Mouse (Mus musculus): ENCODE results near the gene Mpzl1. TPM values are rescaled to one million over a fixed set of nuclear protein-coding genes. Genes with fewer than 3 reads are reported as not detected.
A peak's percentile ranks its signal among the peaks of the same experiment; 100 is the strongest.

Mpzl1 gene
- polyA plus RNA-seq, 1 experiment = 47.2 TPM

DNA sequence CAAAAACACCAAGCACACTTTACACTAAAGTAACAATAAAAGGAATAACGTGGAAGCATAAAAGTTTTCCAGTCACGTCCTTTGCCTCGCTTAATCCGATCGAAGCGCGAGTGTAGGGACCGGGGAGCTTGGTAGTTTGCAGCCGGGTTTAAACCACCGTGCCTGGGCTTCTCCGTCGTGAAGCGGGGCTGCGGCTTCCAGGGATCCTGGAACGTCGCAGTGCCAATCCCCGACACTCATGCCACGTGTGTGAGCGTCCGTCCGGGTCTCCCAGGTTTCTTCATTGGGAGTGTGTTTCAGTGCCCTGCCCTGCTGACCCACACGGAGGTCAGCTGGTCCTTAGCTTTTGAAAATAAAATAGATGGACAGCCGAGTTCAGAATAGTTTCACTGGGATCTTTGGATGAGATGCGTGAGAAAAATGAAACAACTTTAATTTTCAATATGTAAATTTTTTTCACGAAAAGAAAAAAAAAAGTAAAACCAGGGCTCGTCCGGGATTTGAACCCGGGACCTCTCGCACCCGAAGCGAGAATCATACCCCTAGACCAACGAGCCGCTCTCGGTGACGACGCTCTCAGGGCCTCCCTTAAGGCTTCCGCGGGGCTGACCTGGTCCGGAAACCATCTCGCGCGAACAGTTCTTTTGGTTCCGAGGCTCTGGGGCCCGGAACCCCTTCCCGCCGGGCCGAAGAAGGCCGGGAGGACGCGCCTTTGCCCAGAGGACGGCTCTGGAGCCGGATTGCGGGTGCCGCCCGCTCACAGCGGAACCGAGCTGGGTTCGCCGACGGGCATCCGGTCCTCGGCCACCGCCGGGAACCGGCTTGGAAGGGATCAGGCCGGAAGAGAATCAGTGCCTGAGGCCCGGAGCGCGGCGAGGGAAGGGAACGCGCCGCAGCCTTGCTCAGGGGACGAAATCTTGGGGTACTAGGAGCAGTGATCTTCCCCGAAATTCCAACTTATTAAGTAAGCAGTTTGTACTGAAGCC, 7.7 kb upstream of the Mpzl1 start:
- DNase-seq = peak; percentile 96
- TF ChIP-seq CTCF (IDR thresholded peaks at IDR 0.05; ENCODE audit: insufficient read depth, low read length) = no peak
- TF ChIP-seq POLR2A (IDR thresholded peaks at IDR 0.05; ENCODE audit: borderline replicate concordance, extremely low read depth, low read depth, low read length) = peak; percentile 54; the same call in 1 of the 2 replicates
- Histone ChIP-seq H3K4me1 (ENCODE audit: control insufficient read depth, insufficient read depth, low read length) (no peaks in the 10 kb centered on the region), H3K4me3 (replicated peaks; ENCODE audit: extremely low read depth, low read depth, low read length) (peak overlapping the region; percentile 93)
- WGBS = under 1% methylated on average over 75 of the region's 75 CpGs

DNA sequence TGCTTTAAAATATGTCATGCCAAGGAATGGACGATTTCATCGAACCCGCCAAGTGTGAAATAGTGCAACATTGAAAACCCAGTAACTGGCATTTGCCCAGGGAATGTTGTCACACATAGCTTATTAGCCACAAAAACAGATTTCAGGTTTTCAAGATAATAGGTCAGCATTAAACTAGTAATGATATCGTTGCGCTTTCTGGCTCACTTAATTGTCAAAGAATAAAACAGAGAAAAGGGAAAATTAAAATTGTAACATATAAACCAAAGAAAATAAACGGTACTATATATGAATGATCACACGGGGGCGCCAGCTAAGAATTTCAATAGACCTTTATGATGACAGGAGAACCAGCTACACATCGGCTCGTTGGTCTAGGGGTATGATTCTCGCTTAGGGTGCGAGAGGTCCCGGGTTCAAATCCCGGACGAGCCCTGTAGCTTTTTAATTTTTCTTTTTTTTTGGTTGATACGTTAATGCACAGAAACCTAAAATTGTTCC, 7.0 kb upstream of the Mpzl1 start:
- 4% methylated on average over 16 of the region's 16 CpGs for WGBS
- TF ChIP-seq CTCF (IDR thresholded peaks at IDR 0.05; ENCODE audit: insufficient read depth, low read length) (0 out of 2 replicates have a peak, but pooled peaks have one; percentile 14), POLR2A (IDR thresholded peaks at IDR 0.05; ENCODE audit: borderline replicate concordance, extremely low read depth, low read depth, low read length) (no peak)
- peak; percentile 71 for DNase-seq
- Histone ChIP-seq H3K4me1 (ENCODE audit: control insufficient read depth, insufficient read depth, low read length) (no peaks in the 10 kb centered on the region), H3K4me3 (replicated peaks; ENCODE audit: extremely low read depth, low read depth, low read length) (peak overlapping the region; percentile 93)

DNA sequence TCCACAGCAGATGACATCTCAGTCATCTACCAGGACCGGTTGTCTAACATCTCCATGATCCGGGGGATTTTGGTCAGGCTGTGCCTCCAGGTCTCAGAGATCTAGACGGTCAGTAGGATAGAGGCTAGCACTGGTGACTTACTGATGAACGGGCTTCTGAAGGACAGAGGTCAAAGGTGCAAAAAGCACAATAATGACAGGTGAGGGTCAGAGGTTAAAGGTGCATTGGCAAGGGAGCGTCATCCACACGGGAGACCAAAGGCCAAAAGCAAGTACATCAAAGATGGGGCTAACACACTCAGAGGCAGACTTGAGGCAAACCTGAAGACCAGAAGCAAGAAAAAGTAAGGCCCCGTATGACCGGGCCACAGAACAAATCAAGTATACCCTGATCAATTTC, 2.0 kb upstream of the Mpzl1 start:
- Histone ChIP-seq H3K4me1 (ENCODE audit: control insufficient read depth, insufficient read depth, low read length) (peaks cover 4% of the 10 kb centered on the region; the same call in 1 of the 2 replicates), H3K4me3 (replicated peaks; ENCODE audit: extremely low read depth, low read depth, low read length) (no peak overlapping the region)
- no peak for DNase-seq
- 84% methylated on average over 8 of the region's 8 CpGs for WGBS
- no peak for TF ChIP-seq CTCF (IDR thresholded peaks at IDR 0.05; ENCODE audit: insufficient read depth, low read length)
- no peak for TF ChIP-seq POLR2A (IDR thresholded peaks at IDR 0.05; ENCODE audit: borderline replicate concordance, extremely low read depth, low read depth, low read length)

DNA sequence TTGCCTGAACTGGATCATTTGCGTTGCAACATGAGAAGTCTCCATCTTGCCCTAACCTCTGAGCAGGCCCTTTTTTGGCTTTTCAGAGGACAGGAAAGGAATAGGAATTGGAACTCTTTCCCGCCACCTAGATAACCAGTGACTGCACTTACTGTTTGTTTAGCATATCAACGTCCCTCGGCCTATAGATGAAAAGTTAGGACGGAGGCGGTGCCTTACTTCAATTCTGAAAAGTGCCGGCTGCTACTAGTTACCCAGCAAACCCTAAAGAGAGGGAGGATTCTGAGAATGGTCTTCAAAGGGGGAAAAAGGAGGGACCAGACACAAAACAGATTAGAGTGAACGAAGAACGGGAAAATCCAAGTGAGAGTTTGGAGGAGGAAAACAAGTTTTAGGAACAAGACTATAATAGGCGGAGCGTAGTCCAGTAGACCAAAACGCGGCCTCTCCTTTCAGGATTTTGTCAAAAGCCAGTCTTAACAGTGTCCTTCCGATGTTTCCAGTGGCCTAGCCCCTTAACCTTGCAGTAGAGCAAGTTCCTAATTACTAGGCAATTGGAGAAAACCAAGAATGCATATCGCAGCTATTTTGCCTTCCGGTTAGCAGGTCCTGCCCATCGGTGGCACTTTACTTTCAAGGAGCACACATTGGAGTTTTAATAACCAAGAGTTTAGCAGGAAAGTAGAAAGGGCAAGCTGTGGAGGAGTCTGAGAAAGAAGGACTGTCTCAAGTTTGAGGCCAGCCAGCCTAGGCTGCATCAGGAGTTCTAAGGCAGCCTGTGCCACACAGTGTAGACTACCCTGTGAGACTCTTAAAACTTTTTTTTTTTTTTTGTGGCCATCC, 938 bp upstream of the Mpzl1 start:
- peaks cover 4% of the 10 kb centered on the region; the same call in 1 of the 2 replicates for H3K4me1 ChIP-seq (ENCODE audit: control insufficient read depth, insufficient read depth, low read length)
- H3K4me3 ChIP-seq (replicated peaks; ENCODE audit: extremely low read depth, low read depth, low read length) = peak overlapping the region; percentile 30
- 54% methylated on average over 17 of the region's 17 CpGs for WGBS
- TF ChIP-seq POLR2A (IDR thresholded peaks at IDR 0.05; ENCODE audit: borderline replicate concordance, extremely low read depth, low read depth, low read length) = no peak
- no peak for TF ChIP-seq CTCF (IDR thresholded peaks at IDR 0.05; ENCODE audit: insufficient read depth, low read length)
- no peak for DNase-seq

DNA sequence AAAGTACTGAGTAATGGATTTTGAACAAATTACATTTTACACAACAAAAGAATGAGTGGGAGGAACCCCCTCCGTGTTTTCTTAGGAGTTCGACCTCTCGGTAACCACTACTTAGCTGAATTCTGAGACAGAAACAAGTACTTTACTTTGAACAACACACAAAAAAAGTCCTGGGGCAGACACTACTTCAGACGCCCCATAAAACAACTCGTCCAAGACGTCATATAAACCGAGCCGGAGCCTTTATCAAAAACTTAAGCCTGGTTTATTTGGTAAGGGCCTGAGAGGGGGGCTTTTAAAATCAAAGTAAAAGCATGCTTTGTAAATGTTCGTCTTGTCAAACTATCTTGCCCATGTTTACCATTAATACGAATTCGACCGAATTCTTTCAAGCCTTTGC, 993 bp downstream of the Mpzl1 start:
- no peak for DNase-seq
- Histone ChIP-seq H3K4me3 (replicated peaks; ENCODE audit: extremely low read depth, low read depth, low read length) (no peak overlapping the region), H3K4me1 (ENCODE audit: control insufficient read depth, insufficient read depth, low read length) (peaks cover 11% of the 10 kb centered on the region; the same call in 1 of the 2 replicates)
- TF ChIP-seq CTCF (IDR thresholded peaks at IDR 0.05; ENCODE audit: insufficient read depth, low read length) = no peak
- no peak for TF ChIP-seq POLR2A (IDR thresholded peaks at IDR 0.05; ENCODE audit: borderline replicate concordance, extremely low read depth, low read depth, low read length)
- WGBS = 15% methylated on average over 12 of the region's 12 CpGs

DNA sequence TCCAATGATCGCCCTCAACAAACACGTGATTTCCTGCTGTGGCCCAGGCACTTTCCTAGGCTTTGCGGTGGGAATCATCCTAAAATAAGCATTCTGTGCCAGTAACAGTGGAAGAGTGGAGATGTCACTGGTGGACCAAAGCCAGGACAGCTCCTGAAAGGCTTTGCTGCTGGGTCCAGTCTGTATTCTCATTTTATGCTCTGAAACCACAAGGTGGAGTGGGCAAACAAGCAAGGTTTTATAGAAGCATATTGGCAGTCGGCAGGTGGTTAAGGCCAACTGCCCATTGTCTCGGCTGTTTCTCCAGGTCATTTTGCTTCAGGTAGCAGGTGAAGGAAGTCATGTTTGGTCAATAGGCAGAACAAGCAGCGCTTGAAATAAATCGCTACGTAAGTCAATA, 3.2 kb downstream of the Mpzl1 start:
- Histone ChIP-seq H3K4me1 (ENCODE audit: control insufficient read depth, insufficient read depth, low read length) (peaks cover 13% of the 10 kb centered on the region), H3K4me3 (replicated peaks; ENCODE audit: extremely low read depth, low read depth, low read length) (no peak overlapping the region)
- TF ChIP-seq POLR2A (IDR thresholded peaks at IDR 0.05; ENCODE audit: borderline replicate concordance, extremely low read depth, low read depth, low read length) = no peak
- no peak for TF ChIP-seq CTCF (IDR thresholded peaks at IDR 0.05; ENCODE audit: insufficient read depth, low read length)
- WGBS = 53% methylated on average over 8 of the region's 8 CpGs
- no peak for DNase-seq

DNA sequence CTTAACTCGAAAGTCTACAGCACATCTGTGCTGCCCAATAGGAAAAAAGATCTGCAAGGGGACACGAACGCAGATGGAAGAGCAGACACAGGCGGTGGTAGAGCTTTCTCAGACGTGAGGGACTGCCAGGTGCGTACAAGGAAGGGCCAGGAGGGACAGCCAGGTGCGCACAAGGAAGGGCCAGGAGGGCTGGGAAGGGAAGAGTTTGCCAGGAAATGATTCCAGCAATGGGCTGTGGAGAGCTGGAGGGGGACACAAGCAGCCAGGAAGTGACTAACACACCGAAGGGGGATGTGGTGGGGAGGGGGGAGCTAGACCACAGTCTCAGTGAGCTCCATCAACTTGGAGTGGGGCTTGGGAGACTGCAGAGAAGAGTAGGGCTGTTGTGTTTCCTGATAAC, 4.4 kb downstream of the Mpzl1 start:
- TF ChIP-seq CTCF (IDR thresholded peaks at IDR 0.05; ENCODE audit: insufficient read depth, low read length) (no peak), POLR2A (IDR thresholded peaks at IDR 0.05; ENCODE audit: borderline replicate concordance, extremely low read depth, low read depth, low read length) (no peak)
- 43% methylated on average over 8 of the region's 8 CpGs for WGBS
- Histone ChIP-seq H3K4me3 (replicated peaks; ENCODE audit: extremely low read depth, low read depth, low read length) (no peak overlapping the region), H3K4me1 (ENCODE audit: control insufficient read depth, insufficient read depth, low read length) (peaks cover 12% of the 10 kb centered on the region)
- no peak for DNase-seq

DNA sequence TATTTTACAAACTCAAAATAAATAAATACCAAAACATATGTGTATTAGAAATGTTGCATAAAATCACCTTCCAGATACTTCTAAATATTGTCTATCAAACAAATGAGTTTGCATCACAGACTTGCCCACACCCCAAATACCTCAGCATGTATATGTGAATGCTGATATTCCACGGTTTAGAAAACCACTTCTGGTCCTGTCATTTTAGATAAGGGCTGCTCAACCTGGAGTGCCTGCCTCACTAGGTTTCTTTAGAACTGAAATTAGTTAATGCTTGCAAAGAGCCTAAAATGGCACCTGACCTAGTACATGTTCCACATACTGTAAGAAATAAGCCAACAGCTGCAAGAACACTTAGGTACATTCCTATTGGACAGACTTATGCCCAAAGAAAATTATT, 5.7 kb downstream of the Mpzl1 start:
- 52% methylated on average over 1 of the region's 1 CpGs for WGBS
- no peak overlapping the region for H3K4me3 ChIP-seq (replicated peaks; ENCODE audit: extremely low read depth, low read depth, low read length)
- H3K4me1 ChIP-seq (ENCODE audit: control insufficient read depth, insufficient read depth, low read length) = peaks cover 11% of the 10 kb centered on the region
- TF ChIP-seq CTCF (IDR thresholded peaks at IDR 0.05; ENCODE audit: insufficient read depth, low read length) (no peak), POLR2A (IDR thresholded peaks at IDR 0.05; ENCODE audit: borderline replicate concordance, extremely low read depth, low read depth, low read length) (no peak)
- DNase-seq = no peak

DNA sequence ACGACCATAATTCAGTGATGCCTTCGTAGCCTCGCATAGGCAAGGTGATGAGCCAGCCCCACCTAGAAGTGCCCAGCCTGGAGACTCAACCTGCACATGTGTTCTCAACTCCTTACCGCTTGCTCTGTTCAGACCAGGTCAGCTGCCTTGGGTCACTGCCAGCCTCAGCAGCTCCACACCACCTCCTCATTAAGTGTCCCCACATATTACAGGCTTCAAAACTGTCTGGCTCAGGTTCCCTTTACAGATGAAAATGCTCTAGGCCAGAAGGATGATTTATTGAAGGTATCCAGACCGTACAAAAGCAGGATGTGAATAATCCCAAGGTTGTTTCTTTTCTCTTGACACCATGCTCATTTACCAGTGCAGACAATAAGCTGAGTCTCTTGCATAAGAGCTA, 8.4 kb downstream of the Mpzl1 start:
- no peak overlapping the region for H3K4me3 ChIP-seq (replicated peaks; ENCODE audit: extremely low read depth, low read depth, low read length)
- 71% methylated on average over 5 of the region's 5 CpGs for WGBS
- DNase-seq = no peak
- H3K4me1 ChIP-seq (ENCODE audit: control insufficient read depth, insufficient read depth, low read length) = peaks cover 11% of the 10 kb centered on the region
- no peak for TF ChIP-seq CTCF (IDR thresholded peaks at IDR 0.05; ENCODE audit: insufficient read depth, low read length)
- no peak for TF ChIP-seq POLR2A (IDR thresholded peaks at IDR 0.05; ENCODE audit: borderline replicate concordance, extremely low read depth, low read depth, low read length)

Measured in lung, adult 2 months (tissue).